Mouse (Mus musculus) embryonic fibroblast, embryonic 13.5 days (primary cell): ENCODE measurements around the gene Eps8l3. TPM values are rescaled to one million over a fixed set of nuclear protein-coding genes. Genes with fewer than 3 reads are reported as not detected.

ENCODE experiments used
- H3K27ac ChIP-seq: 2 replicates; pipeline ENCODE4 v1.5.1; 2012; ENCODE audit warnings: low read length, control low read depth, inconsistent platforms; ENCODE audit not compliant: insufficient read depth
- H3K4me1 ChIP-seq: 2 replicates; pipeline ENCODE4 v1.6.1; 2011; ENCODE audit warnings: low read length; ENCODE audit not compliant: control insufficient read depth, insufficient read depth
- H3K4me3 ChIP-seq: 2 replicates; pipeline ENCODE4 v1.5.1; 2011; ENCODE audit warnings: mild to moderate bottlenecking, control low read depth, low read length; ENCODE audit not compliant: insufficient read depth
- CTCF ChIP-seq: IDR thresholded peaks from 2 replicates; pipeline ENCODE4 v1.5.1; 2011; ENCODE audit warnings: mild to moderate bottlenecking, control low read depth, low read length, moderate library complexity, borderline replicate concordance; ENCODE audit not compliant: insufficient read depth
- POLR2A ChIP-seq: IDR thresholded peaks from 2 replicates; pipeline ENCODE4 v1.6.1; 2011; ENCODE audit warnings: low read depth, mild to moderate bottlenecking, control low read depth, low read length, moderate library complexity
- polyA plus RNA-seq: library from polyadenylated mRNA; stranded (reverse); fragments of >200 nt; gene quantifications from 2 replicates; pipeline ENCODE4 v1.2.4, GENCODE M21; 2011; ENCODE audit warnings: low read depth; ENCODE audit not compliant: missing spikeins, insufficient read length

Eps8l3 gene
- polyA plus RNA-seq, result not detected in 2 replicates

DNA sequence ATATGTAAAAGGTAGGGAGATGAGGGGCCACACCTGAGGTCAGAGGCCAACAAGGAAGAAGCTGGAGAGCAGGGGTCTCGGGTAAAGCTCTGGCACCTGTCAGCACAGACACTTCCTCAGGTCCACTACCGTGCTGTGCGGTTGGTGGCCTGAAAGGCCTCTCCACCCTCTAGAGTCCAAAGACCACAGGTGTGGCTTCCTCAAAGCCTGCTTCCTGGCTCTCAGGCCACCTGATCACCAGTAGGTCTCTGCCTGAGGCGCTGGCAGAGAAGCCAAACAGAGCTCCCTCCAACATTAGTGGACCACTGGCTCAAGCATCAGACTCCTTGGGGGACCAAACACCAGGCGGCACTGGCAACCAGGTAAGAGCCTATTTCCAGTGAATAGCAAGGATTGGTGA is at the start of gene Eps8l3:
Eps8l3 (plus strand) TSS at position 225 of the 400 bp plus-strand sequence.
- Histone ChIP-seq H3K27ac (no peak within 1 kb of the TSS), H3K4me3 (no peak within 1 kb of the TSS), H3K4me1 (no peaks in the 10 kb centered on the region)
- no peak for TF ChIP-seq CTCF
- no peak for TF ChIP-seq POLR2A

DNA sequence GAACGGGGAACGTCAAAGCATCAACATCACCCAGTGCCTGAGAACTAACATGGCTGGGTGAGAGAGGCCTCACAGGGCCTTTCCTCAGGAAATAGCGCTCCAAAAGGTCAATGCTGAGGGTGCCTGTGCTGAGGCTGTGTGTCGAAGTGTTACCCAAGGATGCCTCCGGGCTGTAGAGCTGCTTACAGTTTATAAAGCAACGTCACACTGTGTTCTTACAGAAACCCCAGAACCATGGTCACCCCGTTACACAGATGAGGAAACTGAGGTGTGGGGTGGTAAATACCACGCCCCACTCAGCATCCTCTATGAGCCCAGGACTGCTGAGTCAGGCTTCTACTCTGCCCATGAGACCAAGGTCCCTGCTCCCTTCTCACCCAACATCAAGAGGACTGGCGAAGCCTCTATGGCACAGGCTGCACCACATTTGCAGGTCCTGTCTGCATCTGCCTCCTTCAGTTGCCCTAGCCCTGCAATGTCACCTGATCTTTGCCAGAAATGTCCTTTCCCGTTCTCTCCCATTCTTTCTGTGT is 49.1 kb upstream of the Eps8l3 start:
- peak overlapping the region; percentile 38 for H3K27ac ChIP-seq
- TF ChIP-seq CTCF (no peak), POLR2A (no peak)
- peaks cover 11% of the 10 kb centered on the region for H3K4me1 ChIP-seq
- no peak overlapping the region for H3K4me3 ChIP-seq

- no peak for TF ChIP-seq CTCF
- H3K4me3 ChIP-seq, result no peak overlapping the region
These were observed 48.5 kb upstream of the Eps8l3 start for GRCm38 (mm10) chr3:107828518-107828917.

GRCm38 (mm10) chr3:107828997-107829396 is 48.0 kb upstream of the Eps8l3 start:
- H3K27ac ChIP-seq, result peak overlapping the region; percentile 92
- H3K4me3 ChIP-seq, result no peak overlapping the region
- TF ChIP-seq CTCF, result no peak
- no peak for TF ChIP-seq POLR2A

More at GRCm38 (mm10) chr3:107828518-107828917, 48.5 kb upstream of the Eps8l3 start:
- Histone ChIP-seq H3K27ac (peak overlapping the region; percentile 92), H3K4me1 (peaks cover 11% of the 10 kb centered on the region)

DNA sequence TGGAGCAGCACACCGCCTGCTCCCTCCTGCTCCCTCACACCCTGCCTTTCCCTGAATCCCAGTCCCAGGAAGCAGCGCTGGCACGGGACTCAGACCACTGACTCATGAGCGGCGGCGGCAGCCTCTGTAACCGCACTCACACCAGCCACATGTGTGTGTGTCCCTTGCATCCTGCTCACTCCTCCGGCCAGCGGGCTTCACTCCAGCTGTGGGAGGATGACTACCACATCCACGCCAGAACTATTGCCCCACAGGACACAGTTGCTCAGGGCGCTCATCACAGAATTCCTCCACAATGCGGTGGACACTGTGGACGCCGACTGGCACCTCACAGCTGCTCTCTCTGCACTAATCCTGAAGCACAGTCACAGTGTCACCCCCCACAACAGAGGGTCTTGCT is 47.4 kb upstream of the Eps8l3 start:
- H3K4me3 ChIP-seq, result no peak overlapping the region
- H3K4me1 ChIP-seq, result peaks cover 11% of the 10 kb centered on the region
- peak overlapping the region; percentile 92 for H3K27ac ChIP-seq
- TF ChIP-seq CTCF, result no peak
- 0 out of 2 replicates have a peak, but pooled peaks have one; percentile 33 for TF ChIP-seq POLR2A

More at GRCm38 (mm10) chr3:107828997-107829396, 48.0 kb upstream of the Eps8l3 start:
- peaks cover 11% of the 10 kb centered on the region for H3K4me1 ChIP-seq

- TF ChIP-seq CTCF (no peak), POLR2A (no peak)
- Histone ChIP-seq H3K27ac (no peak overlapping the region), H3K4me1 (peaks cover 11% of the 10 kb centered on the region), H3K4me3 (no peak overlapping the region)
These were observed 45.0 kb upstream of the Eps8l3 start for GRCm38 (mm10) chr3:107831875-107832554.

DNA sequence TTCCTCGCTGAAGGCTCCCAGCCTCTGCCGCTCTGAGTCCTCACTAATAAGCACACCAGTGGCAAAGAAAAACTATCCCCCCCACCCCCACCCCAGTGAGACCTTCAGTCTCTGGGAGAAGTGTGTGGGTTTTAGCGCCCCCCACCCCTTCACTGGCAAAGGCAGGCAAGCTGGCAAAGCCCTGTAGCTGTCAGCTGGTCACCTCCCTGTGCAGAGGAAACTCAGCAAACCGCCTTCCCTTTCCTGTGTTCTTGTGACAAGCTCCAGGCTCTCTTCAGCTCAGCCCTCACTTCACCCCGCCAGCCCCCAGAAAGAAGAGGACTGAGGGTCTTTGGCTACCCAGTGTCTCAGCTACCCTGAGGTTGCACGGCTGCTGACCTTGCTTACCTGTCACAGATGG is 44.4 kb upstream of the Eps8l3 start:
- TF ChIP-seq POLR2A (no peak), CTCF (no peak)
- H3K4me3 ChIP-seq, result no peak overlapping the region
- H3K4me1 ChIP-seq, result peaks cover 11% of the 10 kb centered on the region
- H3K27ac ChIP-seq, result no peak overlapping the region

DNA sequence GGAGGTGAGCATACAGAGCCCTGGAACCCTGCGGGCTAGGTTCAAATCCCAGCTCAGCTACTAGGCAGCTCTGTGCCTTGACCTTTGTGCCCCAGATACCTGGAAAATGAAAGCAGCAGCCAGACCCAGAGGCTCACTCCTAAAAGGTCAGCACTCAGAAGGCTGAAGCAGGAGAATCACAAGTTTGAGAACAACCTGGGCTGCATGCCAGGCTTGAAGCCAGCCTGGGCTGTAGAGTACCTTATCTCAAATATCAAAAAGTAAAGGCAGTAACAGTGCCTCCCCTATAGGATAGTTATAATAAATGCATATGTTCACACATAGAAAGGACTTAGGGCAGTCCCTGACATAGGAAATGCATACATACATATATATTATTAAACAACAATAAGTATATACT is 43.7 kb upstream of the Eps8l3 start:
- Histone ChIP-seq H3K4me3 (no peak overlapping the region), H3K27ac (no peak overlapping the region), H3K4me1 (peaks cover 7% of the 10 kb centered on the region; the same call in 1 of the 2 replicates)
- TF ChIP-seq CTCF, result no peak
- no peak for TF ChIP-seq POLR2A

- TF ChIP-seq CTCF (no peak), POLR2A (no peak)
- peaks cover 5% of the 10 kb centered on the region; the same call in 1 of the 2 replicates for H3K4me1 ChIP-seq
- H3K27ac ChIP-seq, result no peak overlapping the region
- H3K4me3 ChIP-seq, result no peak overlapping the region
These were observed 43.1 kb upstream of the Eps8l3 start for GRCm38 (mm10) chr3:107833872-107834341.

GRCm38 (mm10) chr3:107835301-107835700 is 41.7 kb upstream of the Eps8l3 start:
- no peak for TF ChIP-seq POLR2A
- TF ChIP-seq CTCF, result no peak
- Histone ChIP-seq H3K4me1 (no peaks in the 10 kb centered on the region), H3K27ac (no peak overlapping the region), H3K4me3 (no peak overlapping the region)
